Mouse (Mus musculus): ENCODE results near the gene Krtap5-5. TPM values are rescaled to one million over a fixed set of nuclear protein-coding genes. Genes with fewer than 3 reads are reported as not detected.

Krtap5-5 gene
- total and polyA plus RNA-seq, 3 experiments, result not detected

GRCm38 (mm10) chr7:142198748-142199147, 31.0 kb downstream of the Krtap5-5 start:
- Histone ChIP-seq H3K79me2 (replicated peaks; ENCODE audit: control insufficient read depth, extremely low read depth, insufficient read depth, poor library complexity, severe bottlenecking) (no peaks in the 10 kb centered on the region), H3K9ac (ENCODE audit: insufficient read depth, low read depth) (no peak overlapping the region), H3K4me1 (ENCODE audit: control insufficient read depth in 1 of 2, insufficient read depth in 2 of 2) (no peaks in the 10 kb centered on the region), H3K36me3 (replicated peaks in 1 of 2; ENCODE audit: control insufficient read depth in 1 of 2, insufficient read depth in 1 of 2, low read length in 1 of 2) (no peaks in the 10 kb centered on the region), H3K27ac (ENCODE audit: insufficient read depth, low read depth) (no peak overlapping the region), H3K9me3 (replicated peaks; ENCODE audit: low read length) (peaks cover 8% of the 10 kb centered on the region), H3K4me3 (replicated peaks in 1 of 3; ENCODE audit: low read depth in 2 of 3, low read length in 2 of 3, poor library complexity in 1 of 3) (no peak overlapping the region), H3K27me3 (replicated peaks) (peaks cover 49% of the 10 kb centered on the region), H3K4me2 (ENCODE audit: insufficient read depth, low read depth, poor library complexity, severe bottlenecking) (no peak overlapping the region)
- no peak for TF ChIP-seq ZC3H11A (IDR thresholded peaks at IDR 0.05; ENCODE audit: low read depth, low read length)
- no peak for TF ChIP-seq ELF1 (IDR thresholded peaks at IDR 0.05; ENCODE audit: low read depth, low read length)
- no peak for TF ChIP-seq HCFC1 (IDR thresholded peaks at IDR 0.05; ENCODE audit: low read depth, low read length)
- TF ChIP-seq RAD21 (IDR thresholded peaks at IDR 0.05; ENCODE audit: low read depth, low read length), result no peak
- no peak for TF ChIP-seq CHD2 (IDR thresholded peaks at IDR 0.05; ENCODE audit: low read length)
- no peak for TF ChIP-seq CTCF (conservative IDR thresholded peaks at IDR 0.05 in 1 of 2, IDR thresholded peaks at IDR 0.05 in 1 of 2; ENCODE audit: low read depth in 2 of 2, low read length in 2 of 2)
- TF ChIP-seq NRF1 (IDR thresholded peaks at IDR 0.05; ENCODE audit: low read depth, low read length), result no peak
- no peak for TF ChIP-seq RCOR1 (conservative IDR thresholded peaks at IDR 0.05; ENCODE audit: low read depth, low read length)
- TF ChIP-seq CHD1 (IDR thresholded peaks at IDR 0.05; ENCODE audit: low read depth, low read length), result no peak
- TF ChIP-seq GABPA (IDR thresholded peaks at IDR 0.05; ENCODE audit: insufficient replicate concordance, low read depth, low read length), result no peak
- no peak for TF ChIP-seq SIN3A (IDR thresholded peaks at IDR 0.05; ENCODE audit: low read length)
- no peak for TF ChIP-seq TBP (conservative IDR thresholded peaks at IDR 0.05; ENCODE audit: low read depth, low read length)
- no peak for TF ChIP-seq TCF12 (IDR thresholded peaks at IDR 0.05; ENCODE audit: low read depth, low read length)
- no peak for DNase-seq (ENCODE audit: extremely low read depth)
- dilution Hi-C loops (cut with MboI; ENCODE audit: extremely low pct_ligation_motif_present, extremely low pct_unique_long_range_greater_than_20kb, low sequenced_read_pairs) (no loop called here), in situ Hi-C loops (cut with MboI; ENCODE audit: low pct_ligation_motif_present, low pct_unique_long_range_greater_than_20kb, low sequenced_read_pairs) (no loop called here)

DNA sequence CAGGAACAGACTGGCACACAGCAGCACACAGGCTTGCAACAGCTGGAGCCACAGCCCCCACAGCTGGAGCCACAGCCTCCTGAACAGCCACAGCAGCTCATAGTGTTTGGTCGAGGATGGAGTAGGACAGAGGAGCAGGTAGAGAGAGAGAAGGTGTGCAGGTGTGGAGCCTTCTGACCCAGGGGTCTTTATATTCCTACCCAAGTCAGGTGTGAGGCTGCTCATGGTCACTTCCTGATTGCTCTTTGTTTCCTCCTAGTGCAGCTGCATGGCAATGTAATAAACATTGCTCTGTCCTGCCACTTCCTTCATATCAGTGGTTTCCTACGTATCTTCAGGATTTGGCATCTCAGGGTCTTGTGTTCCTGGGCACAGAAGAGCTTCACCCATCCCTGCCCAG, 39.5 kb downstream of the Krtap5-5 start, which contains the start of gene Gm10153:
Gene Gm10153 (minus strand): TSS at position 101 of the 400 bp plus-strand sequence.
- Histone ChIP-seq H3K4me3 (replicated peaks in 1 of 3; ENCODE audit: low read depth in 2 of 3, low read length in 2 of 3, poor library complexity in 1 of 3) (no peak within 1 kb of the TSS), H3K9ac (ENCODE audit: insufficient read depth, low read depth) (no peak within 1 kb of the TSS), H3K27me3 (replicated peaks) (peaks cover 57% of the 10 kb centered on the region), H3K4me2 (ENCODE audit: insufficient read depth, low read depth, poor library complexity, severe bottlenecking) (no peak within 1 kb of the TSS), H3K36me3 (replicated peaks in 1 of 2; ENCODE audit: control insufficient read depth in 1 of 2, insufficient read depth in 1 of 2, low read length in 1 of 2) (no peaks in the 10 kb centered on the region), H3K9me3 (replicated peaks; ENCODE audit: low read length) (peaks cover 10% of the 10 kb centered on the region), H3K79me2 (replicated peaks; ENCODE audit: control insufficient read depth, extremely low read depth, insufficient read depth, poor library complexity, severe bottlenecking) (no peaks in the 10 kb centered on the region), H3K4me1 (ENCODE audit: control insufficient read depth in 1 of 2, insufficient read depth in 2 of 2) (no peaks in the 10 kb centered on the region), H3K27ac (ENCODE audit: insufficient read depth, low read depth) (no peak within 1 kb of the TSS)
- in situ Hi-C loops (cut with MboI; ENCODE audit: low pct_ligation_motif_present, low pct_unique_long_range_greater_than_20kb, low sequenced_read_pairs), result no loop called here
- DNase-seq (ENCODE audit: extremely low read depth), result no peak
- no peak for TF ChIP-seq MEF2A (IDR thresholded peaks at IDR 0.05; ENCODE audit: borderline replicate concordance, low read depth, low read length)
- TF ChIP-seq ZMIZ1 (IDR thresholded peaks at IDR 0.05; ENCODE audit: low read depth, low read length), result no peak
- no peak for TF ChIP-seq TBP (conservative IDR thresholded peaks at IDR 0.05; ENCODE audit: low read depth, low read length)
- no peak for TF ChIP-seq IRF4 (IDR thresholded peaks at IDR 0.05; ENCODE audit: low read depth, low read length)
- no peak for TF ChIP-seq CHD1 (IDR thresholded peaks at IDR 0.05; ENCODE audit: low read depth, low read length)
- TF ChIP-seq JUND (conservative IDR thresholded peaks at IDR 0.05; ENCODE audit: low read depth, low read length), result no peak
- TF ChIP-seq EP300 (IDR thresholded peaks at IDR 0.05; ENCODE audit: low read length), result no peak
- no peak for TF ChIP-seq E2F4 (IDR thresholded peaks at IDR 0.05; ENCODE audit: insufficient replicate concordance, low read depth, low read length)
- TF ChIP-seq MXI1 (IDR thresholded peaks at IDR 0.05; ENCODE audit: low read depth, low read length), result no peak
- dilution Hi-C loops (cut with MboI; ENCODE audit: extremely low pct_ligation_motif_present, extremely low pct_unique_long_range_greater_than_20kb, low sequenced_read_pairs), result no loop called here

All from CH12.LX (cell line).